Mouse (Mus musculus): ENCODE data around the gene Lyg1. TPM values are rescaled to one million over a fixed set of nuclear protein-coding genes. Genes with fewer than 3 reads are reported as not detected.
A peak's percentile ranks its signal among the peaks of the same experiment; 100 is the strongest.

Lyg1 gene
- polyA plus RNA-seq, 1 experiment from 2014 or later, result not detected

DNA sequence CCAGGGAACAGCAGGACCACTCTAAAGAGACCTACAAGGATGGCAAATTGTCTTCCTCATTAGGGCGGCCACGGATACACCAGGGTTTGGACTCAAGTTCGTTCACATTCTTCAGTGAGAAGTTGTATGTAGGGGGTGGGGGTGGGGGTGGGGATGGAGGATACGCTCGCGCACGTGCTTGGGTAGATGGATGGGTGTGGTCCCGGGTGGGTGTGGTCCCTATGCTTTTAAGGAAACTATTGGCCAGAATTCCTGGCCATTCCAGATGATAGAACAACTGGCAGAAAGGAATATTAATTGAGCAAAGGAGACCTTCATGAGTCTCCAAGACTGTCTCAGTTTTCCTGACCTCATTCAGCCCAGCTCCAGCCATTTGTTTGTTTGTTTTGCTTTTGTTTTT, 31.6 kb downstream of the Lyg1 start:
- H3K27me3 ChIP-seq (replicated peaks; ENCODE audit: insufficient read depth, low read length), result no peaks in the 10 kb centered on the region
- TF ChIP-seq EP300 (IDR thresholded peaks at IDR 0.05) (no peak), CTCF (IDR thresholded peaks at IDR 0.05) (no peak)
- H3K4me3 ChIP-seq (ENCODE audit: low read depth, low read length), result no peak overlapping the region
- 70% methylated on average over 8 of the region's 8 CpGs for WGBS
- no peak overlapping the region for H3K4me2 ChIP-seq (replicated peaks; ENCODE audit: low read depth, low read length)
- no peaks in the 10 kb centered on the region for H3K36me3 ChIP-seq (ENCODE audit: insufficient read depth, low read length)
- H3K9me3 ChIP-seq (ENCODE audit: low read length), result no peaks in the 10 kb centered on the region
- no peaks in the 10 kb centered on the region for H3K4me1 ChIP-seq (ENCODE audit: insufficient read depth, low read depth, low read length)
- DNase-seq (ENCODE audit: low spot score) (no peak), ATAC-seq (no peak)
- no peak overlapping the region for H3K9ac ChIP-seq (replicated peaks; ENCODE audit: low read depth)
- no peak overlapping the region for H3K27ac ChIP-seq (ENCODE audit: low read length)

DNA sequence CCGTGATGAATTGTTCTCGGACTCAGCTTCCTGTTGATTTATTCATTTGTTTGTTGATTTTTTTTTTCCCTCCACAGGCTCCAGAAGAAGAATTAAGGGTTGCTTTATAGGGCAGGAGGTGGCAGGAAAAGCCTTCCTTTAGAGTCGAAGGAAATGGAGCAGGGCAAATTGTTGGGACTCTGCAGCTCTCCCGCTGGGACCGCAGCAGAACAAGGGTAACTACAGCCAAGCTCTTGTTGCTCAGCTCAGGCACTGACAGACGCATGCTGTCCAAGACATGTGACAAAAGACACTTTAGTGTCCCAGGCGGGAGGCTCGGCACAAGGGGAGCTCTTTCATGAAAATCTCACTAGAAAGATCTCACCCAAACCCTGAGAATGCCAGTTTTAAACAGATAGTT, 35.0 kb downstream of the Lyg1 start:
- DNase-seq (ENCODE audit: low spot score), result no peak
- no peak for ATAC-seq
- Histone ChIP-seq H3K4me3 (ENCODE audit: low read depth, low read length) (no peak overlapping the region), H3K4me2 (replicated peaks; ENCODE audit: low read depth, low read length) (no peak overlapping the region), H3K4me1 (ENCODE audit: insufficient read depth, low read depth, low read length) (no peaks in the 10 kb centered on the region), H3K9me3 (ENCODE audit: low read length) (no peaks in the 10 kb centered on the region), H3K9ac (replicated peaks; ENCODE audit: low read depth) (no peak overlapping the region), H3K27me3 (replicated peaks; ENCODE audit: insufficient read depth, low read length) (no peaks in the 10 kb centered on the region), H3K27ac (ENCODE audit: low read length) (no peak overlapping the region), H3K36me3 (ENCODE audit: insufficient read depth, low read length) (no peaks in the 10 kb centered on the region)
- TF ChIP-seq EP300 (IDR thresholded peaks at IDR 0.05) (no peak), CTCF (IDR thresholded peaks at IDR 0.05) (no peak)
- 42% methylated on average over 8 of the region's 8 CpGs for WGBS

DNA sequence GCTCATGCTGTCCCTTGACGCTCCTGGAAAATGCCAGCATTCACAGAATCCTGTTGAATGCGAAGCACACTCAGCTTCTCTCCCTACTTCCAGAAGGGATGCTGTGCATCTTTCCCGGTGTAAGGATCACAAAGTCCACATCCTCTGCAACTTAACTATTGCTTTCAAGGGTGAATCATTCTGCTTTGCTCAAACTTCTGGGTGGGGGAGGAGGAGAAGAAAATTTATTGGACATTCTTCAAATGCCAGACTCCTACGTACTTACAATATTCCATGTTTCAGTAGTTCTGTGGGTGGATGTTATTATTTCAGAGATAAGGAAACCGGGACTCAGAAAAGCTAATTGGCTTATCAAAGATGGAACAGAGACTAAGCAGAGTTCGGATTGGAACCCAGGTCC, 39.5 kb downstream of the Lyg1 start:
- 59% methylated on average over 6 of the region's 6 CpGs for WGBS

DNA sequence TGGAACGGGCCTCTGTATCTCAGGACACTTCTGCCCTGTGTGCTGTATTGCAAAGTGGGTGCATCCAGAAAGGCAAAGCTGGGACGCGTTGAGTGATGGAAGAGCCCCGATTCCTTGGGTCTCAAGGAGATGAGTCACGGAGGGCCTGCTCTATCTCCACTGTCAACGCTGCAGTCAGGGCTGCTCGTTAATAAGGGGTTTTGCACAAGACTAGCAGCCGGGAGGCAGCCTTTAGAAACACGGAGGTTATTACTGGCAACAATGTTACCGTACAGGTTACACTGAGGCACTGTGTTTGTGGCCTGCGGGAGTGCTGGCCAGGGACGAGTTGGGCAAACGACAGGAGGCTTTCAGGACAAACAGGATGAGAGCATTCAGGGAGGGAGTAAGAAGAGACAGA, 39.9 kb downstream of the Lyg1 start:
- H3K27ac ChIP-seq (ENCODE audit: low read length), result no peak overlapping the region
- WGBS, result 56% methylated on average over 13 of the region's 13 CpGs
- no peak overlapping the region for H3K4me2 ChIP-seq (replicated peaks; ENCODE audit: low read depth, low read length)
- H3K27me3 ChIP-seq (replicated peaks; ENCODE audit: insufficient read depth, low read length), result no peaks in the 10 kb centered on the region
- no peaks in the 10 kb centered on the region for H3K9me3 ChIP-seq (ENCODE audit: low read length)
- no peaks in the 10 kb centered on the region for H3K36me3 ChIP-seq (ENCODE audit: insufficient read depth, low read length)
- TF ChIP-seq EP300 (IDR thresholded peaks at IDR 0.05), result no peak
- TF ChIP-seq CTCF (IDR thresholded peaks at IDR 0.05), result no peak
- no peak overlapping the region for H3K4me3 ChIP-seq (ENCODE audit: low read depth, low read length)
- H3K4me1 ChIP-seq (ENCODE audit: insufficient read depth, low read depth, low read length), result no peaks in the 10 kb centered on the region
- H3K9ac ChIP-seq (replicated peaks; ENCODE audit: low read depth), result no peak overlapping the region
- DNase-seq (ENCODE audit: low spot score) (no peak), ATAC-seq (no peak)

More for the DNA sequence above, 39.5 kb downstream of the Lyg1 start:
- no peak overlapping the region for H3K4me2 ChIP-seq (replicated peaks; ENCODE audit: low read depth, low read length)
- no peak for TF ChIP-seq CTCF (IDR thresholded peaks at IDR 0.05)
- TF ChIP-seq EP300 (IDR thresholded peaks at IDR 0.05), result no peak
- ATAC-seq (no peak), DNase-seq (ENCODE audit: low spot score) (no peak)
- no peak overlapping the region for H3K9ac ChIP-seq (replicated peaks; ENCODE audit: low read depth)
- H3K27me3 ChIP-seq (replicated peaks; ENCODE audit: insufficient read depth, low read length), result no peaks in the 10 kb centered on the region
- no peaks in the 10 kb centered on the region for H3K36me3 ChIP-seq (ENCODE audit: insufficient read depth, low read length)
- H3K4me3 ChIP-seq (ENCODE audit: low read depth, low read length), result no peak overlapping the region
- no peaks in the 10 kb centered on the region for H3K9me3 ChIP-seq (ENCODE audit: low read length)
- no peak overlapping the region for H3K27ac ChIP-seq (ENCODE audit: low read length)
- H3K4me1 ChIP-seq (ENCODE audit: insufficient read depth, low read depth, low read length), result no peaks in the 10 kb centered on the region

DNA sequence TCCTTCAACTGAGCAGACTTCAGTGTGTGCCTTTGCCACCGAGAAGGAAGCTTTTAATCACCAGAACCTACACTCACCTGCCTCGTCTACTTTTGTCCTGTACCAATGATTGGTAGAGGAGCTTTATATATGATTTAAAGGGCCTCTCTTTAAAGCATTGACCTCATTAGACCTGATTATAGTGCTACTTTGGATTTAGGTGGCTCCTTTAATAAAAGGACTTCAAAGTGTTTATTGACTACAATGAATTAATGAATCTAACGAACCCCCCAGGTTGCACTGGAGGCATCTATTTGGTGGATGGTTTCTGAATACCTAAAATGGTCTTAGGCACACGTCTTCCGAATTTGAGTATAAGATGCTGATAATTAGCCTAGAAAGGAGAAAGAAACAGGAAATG, 41.2 kb downstream of the Lyg1 start, which contains the start of gene Lyg2:
Lyg2 (minus strand) TSS at position 101 of the 400 bp plus-strand sequence.
- Histone ChIP-seq H3K4me3 (ENCODE audit: low read depth, low read length) (no peak within 1 kb of the TSS), H3K36me3 (ENCODE audit: insufficient read depth, low read length) (no peaks in the 10 kb centered on the region), H3K4me2 (replicated peaks; ENCODE audit: low read depth, low read length) (no peak within 1 kb of the TSS), H3K27me3 (replicated peaks; ENCODE audit: insufficient read depth, low read length) (no peaks in the 10 kb centered on the region), H3K4me1 (ENCODE audit: insufficient read depth, low read depth, low read length) (no peaks in the 10 kb centered on the region), H3K9ac (replicated peaks; ENCODE audit: low read depth) (no peak within 1 kb of the TSS), H3K9me3 (ENCODE audit: low read length) (no peaks in the 10 kb centered on the region), H3K27ac (ENCODE audit: low read length) (no peak within 1 kb of the TSS)
- DNase-seq (ENCODE audit: low spot score) (no peak), ATAC-seq (no peak)
- WGBS, result 71% methylated on average over 5 of the region's 5 CpGs
- TF ChIP-seq CTCF (IDR thresholded peaks at IDR 0.05) (no peak), EP300 (IDR thresholded peaks at IDR 0.05) (no peak)

DNA sequence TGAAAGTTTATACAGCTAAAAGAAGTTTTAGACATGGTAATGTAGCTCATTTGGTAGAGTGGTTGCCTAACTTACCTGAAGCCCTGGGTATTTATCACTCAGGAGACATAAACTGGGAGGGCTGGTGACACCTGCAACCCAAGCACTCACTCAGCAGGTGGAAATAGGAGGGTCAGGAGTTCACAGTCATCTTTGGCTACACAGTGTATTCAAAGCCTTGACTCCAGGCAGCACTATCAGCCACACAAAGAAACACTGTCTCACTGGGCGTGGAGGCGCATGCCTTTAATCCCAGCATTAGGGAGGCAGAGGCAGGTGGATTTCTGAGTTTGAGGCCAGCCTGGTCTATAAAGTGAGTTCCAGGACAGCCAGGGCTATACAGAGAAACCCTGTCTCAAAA, 44.8 kb downstream of the Lyg1 start:
- Histone ChIP-seq H3K27ac (ENCODE audit: low read length) (no peak overlapping the region), H3K4me3 (ENCODE audit: low read depth, low read length) (no peak overlapping the region), H3K36me3 (ENCODE audit: insufficient read depth, low read length) (no peaks in the 10 kb centered on the region), H3K27me3 (replicated peaks; ENCODE audit: insufficient read depth, low read length) (no peaks in the 10 kb centered on the region), H3K4me2 (replicated peaks; ENCODE audit: low read depth, low read length) (no peak overlapping the region), H3K9ac (replicated peaks; ENCODE audit: low read depth) (no peak overlapping the region), H3K4me1 (ENCODE audit: insufficient read depth, low read depth, low read length) (no peaks in the 10 kb centered on the region), H3K9me3 (ENCODE audit: low read length) (no peaks in the 10 kb centered on the region)
- no peak for TF ChIP-seq EP300 (IDR thresholded peaks at IDR 0.05)
- ATAC-seq, result no peak
- no peak for DNase-seq (ENCODE audit: low spot score)
- WGBS, result 66% methylated on average over 2 of the region's 2 CpGs

DNA sequence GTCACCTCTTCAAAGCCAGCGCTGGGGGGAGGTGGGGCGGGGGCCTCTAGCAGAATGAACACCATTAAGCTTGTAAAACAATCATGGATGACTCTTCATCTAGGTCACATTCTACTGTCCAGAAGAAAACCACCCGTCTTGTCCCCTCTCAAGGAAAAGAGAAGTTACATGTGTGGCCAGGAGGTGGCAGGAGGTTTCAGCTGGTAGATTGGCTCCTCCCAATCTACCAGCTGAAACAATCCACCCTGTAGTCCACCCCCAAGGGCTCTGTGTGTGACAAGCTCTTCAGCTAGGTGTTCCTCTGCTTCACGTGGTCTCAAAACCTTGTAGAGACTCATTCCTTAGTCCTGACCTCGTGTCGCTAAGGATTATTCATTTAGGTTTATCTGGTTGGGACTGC, 54.4 kb downstream of the Lyg1 start:
- Histone ChIP-seq H3K27ac (ENCODE audit: low read length) (no peak overlapping the region), H3K9ac (replicated peaks; ENCODE audit: low read depth) (no peak overlapping the region), H3K4me3 (ENCODE audit: low read depth, low read length) (no peak overlapping the region), H3K27me3 (replicated peaks; ENCODE audit: insufficient read depth, low read length) (no peaks in the 10 kb centered on the region), H3K36me3 (ENCODE audit: insufficient read depth, low read length) (peaks cover 7% of the 10 kb centered on the region), H3K4me2 (replicated peaks; ENCODE audit: low read depth, low read length) (no peak overlapping the region), H3K9me3 (ENCODE audit: low read length) (no peaks in the 10 kb centered on the region), H3K4me1 (ENCODE audit: insufficient read depth, low read depth, low read length) (no peaks in the 10 kb centered on the region)
- TF ChIP-seq CTCF (IDR thresholded peaks at IDR 0.05) (peak; percentile 66), EP300 (IDR thresholded peaks at IDR 0.05) (no peak)
- DNase-seq (ENCODE audit: low spot score) (peak; percentile 84), ATAC-seq (peak; percentile 76)
- WGBS, result 32% methylated on average over 6 of the region's 6 CpGs
